Mouse (Mus musculus) embryonic fibroblast, embryonic 13.5 days (primary cell): ENCODE results near the gene Rapgef4.

Experiments
- CTCF ChIP-seq: IDR thresholded peaks from 2 replicates; pipeline ENCODE4 v1.5.1; 2011; ENCODE audit warnings: mild to moderate bottlenecking, control low read depth, low read length, moderate library complexity, borderline replicate concordance; ENCODE audit not compliant: insufficient read depth
- POLR2A ChIP-seq: IDR thresholded peaks from 2 replicates; pipeline ENCODE4 v1.6.1; 2011; ENCODE audit warnings: low read depth, mild to moderate bottlenecking, control low read depth, low read length, moderate library complexity

GRCm38 (mm10) chr2:72092046-72092445 lies 111.0 kb downstream of the Rapgef4 start:
- no peak for TF ChIP-seq POLR2A
- no peak for TF ChIP-seq CTCF
